Mouse (Mus musculus) G1E (cell line): ENCODE measurements around the gene Lsm6.

ENCODE experiments used
- CTCF ChIP-seq: IDR thresholded peaks from 2 replicates; pipeline ENCODE4 v1.5.1; 2012; ENCODE audit warnings: low read depth, low read length, inconsistent platforms, mixed read lengths
- GATA1 ChIP-seq: IDR thresholded peaks from 2 replicates; pipeline ENCODE4 v1.6.1; 2012; ENCODE audit warnings: borderline replicate concordance, low read length, inconsistent platforms, mixed read lengths
- GATA2 ChIP-seq: IDR thresholded peaks from 2 replicates; pipeline ENCODE4 v1.6.1; 2012; ENCODE audit warnings: low read depth, low read length, inconsistent platforms, borderline replicate concordance
- POLR2AphosphoS5 ChIP-seq: IDR thresholded peaks from 2 replicates; pipeline ENCODE4 v1.6.1; 2012; ENCODE audit warnings: low read depth, low read length, inconsistent platforms; ENCODE audit not compliant: insufficient replicate concordance
- TAL1 ChIP-seq: conservative IDR thresholded peaks from 2 replicates; pipeline ENCODE4 v1.6.1; 2012; ENCODE audit warnings: low read depth, low read length, inconsistent platforms, mixed read lengths

DNA sequence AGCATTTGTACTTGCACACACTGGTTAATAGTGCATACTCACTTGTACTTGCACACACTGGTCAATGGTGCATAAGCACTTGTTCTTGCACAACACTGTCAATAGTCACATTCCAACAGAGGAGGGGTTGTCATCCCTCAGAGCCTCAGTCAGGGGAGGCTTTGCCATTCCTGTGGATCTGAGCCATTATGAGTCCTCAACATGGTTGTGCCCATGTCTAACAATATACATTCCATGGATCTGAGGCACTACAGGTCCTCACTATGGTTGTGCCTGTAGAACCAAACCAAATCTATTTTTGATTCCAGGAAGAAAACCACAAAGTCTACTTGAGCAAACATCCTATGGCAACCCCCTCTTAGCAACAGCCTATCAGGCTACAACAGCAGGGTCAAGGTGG lies 61.8 kb downstream of the Lsm6 start:
- TF ChIP-seq CTCF (no peak), GATA1 (no peak), TAL1 (no peak), POLR2AphosphoS5 (no peak), GATA2 (no peak)
